ENCODE assay signal across 11 mouse cellular contexts in the genomic region with DNA sequence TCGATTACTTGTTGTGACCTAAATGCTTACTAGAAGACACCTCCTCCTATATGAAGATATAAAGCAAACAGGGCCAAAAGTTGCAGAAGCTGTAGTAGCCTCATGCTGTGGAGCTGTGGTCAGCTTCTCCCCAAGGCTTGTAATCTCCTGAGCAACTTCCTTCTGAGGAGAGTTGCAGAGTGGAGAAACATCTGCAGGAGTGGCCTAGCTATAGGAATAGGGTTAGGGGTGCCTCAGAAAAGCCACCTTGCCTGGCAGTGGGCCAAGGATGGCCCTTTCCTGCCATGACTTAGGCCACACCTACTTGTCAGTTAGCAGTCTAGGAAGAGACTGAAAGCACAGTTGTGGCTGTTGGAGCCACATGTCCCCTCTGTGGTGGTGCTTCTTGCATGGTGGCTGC.
DNase-seq lines count a peak whose midpoint lies in the region.
"Had no signal": no experiment of that assay in that cellular context is flagged by ENCODE, and none has a peak within 500 bp of the region (broad histone marks: within the 10 kb centered on the region; RNA-seq: fewer than 3 reads in every experiment).

No protein-coding gene starts in this region.

- peak; percentile 81 for DNase-seq in heart, adult 11 months
- DNase-seq in heart, postnatal 25 days (ENCODE audit: low spot score): no peak
- DNase-seq in c-Kit-positive CD71-negative TER-119-negative erythroid progenitor cells, embryonic 14.5 days (ENCODE audit: low read depth): peak; percentile 31
- DNase-seq in lung, postnatal 36 days: peak; percentile 39
- DNase-seq in thymus, postnatal 0 days (ENCODE audit: low spot score): peak; percentile 3
- no peak for DNase-seq in left cerebral cortex, postnatal 25 days (ENCODE audit: low spot score in 2 of 2)
- DNase-seq in cerebellum, postnatal 4 days (ENCODE audit: low spot score in 2 of 2): no peak
- no peak for DNase-seq in adrenal gland, adult 18-20 months (ENCODE audit: low spot score in 2 of 2)
- DNase-seq: cerebellum, adult 9-11 months; heart, adult 2 months; layer of hippocampus, adult 9-11 months had no signal

- intact Hi-C loops in heart, postnatal 25 days (cut with DNase I): no loop called here
- intact Hi-C loops in left cerebral cortex, postnatal 25 days (cut with DNase I): no loop called here

Comparison
In these comparisons a context has a peak if more than half of its experiments do, and no peak if none do; other contexts are left out.
1. DNase-seq: peak in heart, adult 11 months (single experiment), c-Kit-positive CD71-negative TER-119-negative erythroid progenitor cells, embryonic 14.5 days (single experiment), lung, postnatal 36 days (single experiment) and thymus, postnatal 0 days (single experiment); none in heart, postnatal 25 days (single experiment), left cerebral cortex, postnatal 25 days (0 of 2), cerebellum, postnatal 4 days (0 of 2) and adrenal gland, adult 18-20 months (0 of 2).